Mouse (Mus musculus) intestine, embryonic 16.5 days (tissue): ENCODE measurements around the gene Ate1. TPM values are rescaled to one million over a fixed set of nuclear protein-coding genes. Genes with fewer than 3 reads are reported as not detected.
"Not testable (repeated sequence)": the region's sequence is repeated elsewhere in the genome, so short reads cannot be mapped to it uniquely, and the experiment has no call there.

Source experiments
- ATAC-seq: fragments of 200-750 bp; cut with Nextera tagmentation; 2 replicates; pipeline ENCODE4 v1.8.0; 2017; ENCODE audit warnings: moderate TSS enrichment, moderate library complexity
- H3K27ac ChIP-seq: fragments of 300-500 bp; sonication (generic); 2 replicates; pipeline ENCODE4 v1.5.1; 2014; ENCODE audit warnings: mild to moderate bottlenecking, low read length
- H3K27me3 ChIP-seq: fragments of 300-500 bp; sonication (generic); replicated peaks from 2 replicates; pipeline ENCODE4 v1.6.1; 2014; ENCODE audit warnings: low read length, control low read depth, mixed read lengths; ENCODE audit not compliant: control insufficient read depth, insufficient read depth
- H3K36me3 ChIP-seq: fragments of 300-500 bp; sonication (generic); 2 replicates; pipeline ENCODE4 v1.6.1; 2014; ENCODE audit warnings: low read length, control low read depth; ENCODE audit not compliant: control insufficient read depth, insufficient read depth
- H3K4me1 ChIP-seq: fragments of 300-500 bp; sonication (generic); 2 replicates; pipeline ENCODE4 v1.6.1; 2014; ENCODE audit warnings: low read length, control low read depth, mixed read lengths; ENCODE audit not compliant: control insufficient read depth, insufficient read depth
- H3K4me2 ChIP-seq: fragments of 300-500 bp; sonication (generic); 2 replicates; pipeline ENCODE4 v1.6.1; 2014; ENCODE audit warnings: low read depth, low read length, control low read depth
- H3K4me3 ChIP-seq: fragments of 300-500 bp; sonication (generic); 2 replicates; pipeline ENCODE4 v1.5.1; 2014; ENCODE audit warnings: mild to moderate bottlenecking, low read length
- H3K9ac ChIP-seq: fragments of 300-500 bp; sonication (generic); 2 replicates; pipeline ENCODE4 v1.6.1; 2014; ENCODE audit warnings: low read depth, low read length
- H3K9me3 ChIP-seq: fragments of 300-500 bp; sonication (generic); 2 replicates; pipeline ENCODE4 v1.6.1; 2016; ENCODE audit warnings: low read length, control low read depth; ENCODE audit not compliant: control insufficient read depth
- WGBS: fragments of 180-500 bp; shearing (Covaris S2); extraction: QIAGEN DNeasy Blood & Tissue Kit; methylation state at CpG from one replicate; pipeline ENCODE4 v1.1.7; 2014; 5-methylcytosine and 5-hydroxymethylcytosine counted together
- polyA plus RNA-seq: library from polyadenylated mRNA; unstranded; fragments of >200 nt; fragmentation: Nextera tagmentation; extraction: Ambion mirVana; gene quantifications from 2 replicates; pipeline ENCODE4 v1.2.1, GENCODE M21; 2015

The Ate1 gene
- polyA plus RNA-seq, 1 experiment from 2014 or later = 46.1 TPM

- Histone ChIP-seq H3K9ac (no peak overlapping the region), H3K9me3 (no peaks in the 10 kb centered on the region), H3K4me2 (no peak overlapping the region), H3K36me3 (peaks cover 10% of the 10 kb centered on the region), H3K4me3 (no peak overlapping the region), H3K27ac (no peak overlapping the region), H3K27me3 (no peaks in the 10 kb centered on the region), H3K4me1 (no peaks in the 10 kb centered on the region)
- WGBS = 96% methylated on average over 5 of the region's 5 CpGs
- ATAC-seq = no peak
Observed at GRCm38 (mm10) chr7:130503006-130503405, 17.2 kb downstream of the Ate1 start.

GRCm38 (mm10) chr7:130501499-130501898 is 18.7 kb downstream of the Ate1 start:
- 84% methylated on average over 1 of the region's 1 CpGs for WGBS
- no peak overlapping the region for H3K4me2 ChIP-seq
- no peak overlapping the region for H3K27ac ChIP-seq
- no peak for ATAC-seq
- no peaks in the 10 kb centered on the region for H3K27me3 ChIP-seq
- no peaks in the 10 kb centered on the region for H3K9me3 ChIP-seq
- H3K4me3 ChIP-seq = no peak overlapping the region
- H3K36me3 ChIP-seq = peaks cover 10% of the 10 kb centered on the region
- H3K9ac ChIP-seq = no peak overlapping the region
- no peaks in the 10 kb centered on the region for H3K4me1 ChIP-seq

- H3K9me3 ChIP-seq = no peaks in the 10 kb centered on the region
- H3K27ac ChIP-seq = no peak overlapping the region
- no peak overlapping the region for H3K9ac ChIP-seq
- WGBS = 77% methylated on average over 3 of the region's 3 CpGs
- H3K27me3 ChIP-seq = no peaks in the 10 kb centered on the region
- no peaks in the 10 kb centered on the region; the same call in 1 of the 2 replicates for H3K36me3 ChIP-seq
- H3K4me2 ChIP-seq = no peak overlapping the region
- H3K4me3 ChIP-seq = no peak overlapping the region
- no peaks in the 10 kb centered on the region for H3K4me1 ChIP-seq
- no peak for ATAC-seq
Observed at GRCm38 (mm10) chr7:130493346-130493745, 26.8 kb downstream of the Ate1 start.

DNA sequence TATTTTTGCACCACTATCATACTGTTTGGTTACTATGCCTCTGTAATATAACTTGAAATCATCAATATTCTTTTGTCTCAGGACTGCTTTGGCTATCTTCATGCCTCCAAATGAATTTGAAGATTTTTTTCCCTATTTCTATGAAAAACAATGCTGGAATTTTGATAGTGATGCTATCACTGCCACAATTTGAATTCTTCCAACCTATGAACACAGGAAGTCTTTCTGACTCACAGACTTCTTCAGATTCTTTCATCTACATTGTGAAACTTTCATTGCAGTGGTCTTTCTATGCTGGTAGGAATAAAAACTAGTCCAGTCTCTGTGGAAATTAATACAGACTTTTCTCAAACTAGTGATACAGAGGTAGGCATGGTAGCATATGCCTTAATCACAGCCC is 28.1 kb downstream of the Ate1 start:
- Histone ChIP-seq H3K36me3 (peaks cover 3% of the 10 kb centered on the region; the same call in 1 of the 2 replicates), H3K4me1 (no peaks in the 10 kb centered on the region), H3K4me3 (no peak overlapping the region), H3K9me3 (no peaks in the 10 kb centered on the region), H3K27ac (no peak overlapping the region), H3K9ac (no peak overlapping the region), H3K4me2 (no peak overlapping the region), H3K27me3 (no peaks in the 10 kb centered on the region)
- ATAC-seq = no peak

- not testable (repeated sequence) for ATAC-seq, H3K9me3 ChIP-seq, H3K27ac ChIP-seq, H3K4me1 ChIP-seq, H3K9ac ChIP-seq, H3K4me3 ChIP-seq, H3K36me3 ChIP-seq, H3K4me2 ChIP-seq, H3K27me3 ChIP-seq
- 93% methylated on average over 3 of the region's 3 CpGs for WGBS
Observed at GRCm38 (mm10) chr7:130479003-130479402, 41.2 kb downstream of the Ate1 start.

- Histone ChIP-seq H3K27me3 (no peaks in the 10 kb centered on the region), H3K4me1 (no peaks in the 10 kb centered on the region), H3K4me2 (no peak overlapping the region), H3K9ac (no peak overlapping the region), H3K9me3 (no peaks in the 10 kb centered on the region), H3K27ac (no peak overlapping the region), H3K36me3 (peaks cover 3% of the 10 kb centered on the region; the same call in 1 of the 2 replicates), H3K4me3 (no peak overlapping the region)
- WGBS = 24% methylated on average over 2 of the region's 2 CpGs
- ATAC-seq = peak; percentile 80; the same call in 1 of the 2 replicates
Observed at GRCm38 (mm10) chr7:130475970-130476369, 44.2 kb downstream of the Ate1 start.

DNA sequence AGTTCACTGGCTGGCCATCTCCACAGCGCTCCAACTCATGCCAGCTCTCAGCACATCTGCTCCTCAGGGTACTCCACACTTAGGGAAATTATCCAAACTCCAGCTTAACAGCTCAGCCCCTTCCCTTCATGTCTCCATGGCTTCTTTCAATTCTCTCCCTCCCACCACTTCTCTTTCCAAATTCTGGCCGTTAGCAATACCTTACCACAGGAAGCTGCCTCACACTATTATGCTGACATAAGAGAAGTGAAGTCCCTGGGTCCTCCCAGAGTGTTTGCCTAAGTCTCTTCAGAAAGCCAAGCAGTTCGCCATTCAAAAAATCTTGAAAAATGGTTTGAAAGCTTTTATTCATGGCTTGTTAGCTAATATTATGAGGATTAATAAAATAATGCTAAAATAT is 46.3 kb downstream of the Ate1 start:
- ATAC-seq = no peak
- no peak overlapping the region for H3K27ac ChIP-seq
- 80% methylated on average over 3 of the region's 3 CpGs for WGBS
- H3K4me1 ChIP-seq = no peaks in the 10 kb centered on the region
- H3K36me3 ChIP-seq = no peaks in the 10 kb centered on the region
- H3K9ac ChIP-seq = no peak overlapping the region
- H3K27me3 ChIP-seq = no peaks in the 10 kb centered on the region
- no peaks in the 10 kb centered on the region for H3K9me3 ChIP-seq
- H3K4me2 ChIP-seq = no peak overlapping the region
- H3K4me3 ChIP-seq = no peak overlapping the region

DNA sequence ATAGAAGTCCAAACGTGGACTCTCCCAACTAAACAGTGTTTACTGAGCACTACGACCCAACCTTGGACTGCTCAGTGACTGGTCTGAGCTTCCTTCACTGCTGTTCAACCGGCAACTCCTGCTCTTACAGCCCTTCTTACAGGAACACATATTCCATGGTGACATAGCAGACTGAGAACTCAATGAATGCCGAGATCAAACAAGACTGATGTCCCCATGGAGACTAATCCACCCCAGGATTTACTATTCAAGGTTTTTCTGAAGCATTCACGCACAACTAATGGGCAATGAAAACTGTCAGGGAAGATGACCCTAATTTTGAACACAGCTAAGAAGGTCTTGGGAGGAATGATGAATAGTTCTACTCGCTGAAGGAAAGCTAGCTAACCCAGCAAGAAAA is 47.5 kb downstream of the Ate1 start:
- Histone ChIP-seq H3K4me1 (no peaks in the 10 kb centered on the region), H3K4me3 (no peak overlapping the region), H3K36me3 (no peaks in the 10 kb centered on the region), H3K27ac (no peak overlapping the region), H3K4me2 (no peak overlapping the region), H3K9me3 (no peaks in the 10 kb centered on the region), H3K9ac (no peak overlapping the region), H3K27me3 (no peaks in the 10 kb centered on the region)
- no peak for ATAC-seq
- 66% methylated on average over 6 of the region's 6 CpGs for WGBS

- no peak overlapping the region for H3K27ac ChIP-seq
- no peak overlapping the region for H3K4me2 ChIP-seq
- no peaks in the 10 kb centered on the region for H3K4me1 ChIP-seq
- H3K4me3 ChIP-seq = no peak overlapping the region
- no peaks in the 10 kb centered on the region for H3K9me3 ChIP-seq
- no peak for ATAC-seq
- WGBS = 56% methylated on average over 6 of the region's 6 CpGs
- H3K36me3 ChIP-seq = no peaks in the 10 kb centered on the region
- no peaks in the 10 kb centered on the region for H3K27me3 ChIP-seq
- no peak overlapping the region for H3K9ac ChIP-seq
Observed at GRCm38 (mm10) chr7:130471045-130471444, 49.1 kb downstream of the Ate1 start.

DNA sequence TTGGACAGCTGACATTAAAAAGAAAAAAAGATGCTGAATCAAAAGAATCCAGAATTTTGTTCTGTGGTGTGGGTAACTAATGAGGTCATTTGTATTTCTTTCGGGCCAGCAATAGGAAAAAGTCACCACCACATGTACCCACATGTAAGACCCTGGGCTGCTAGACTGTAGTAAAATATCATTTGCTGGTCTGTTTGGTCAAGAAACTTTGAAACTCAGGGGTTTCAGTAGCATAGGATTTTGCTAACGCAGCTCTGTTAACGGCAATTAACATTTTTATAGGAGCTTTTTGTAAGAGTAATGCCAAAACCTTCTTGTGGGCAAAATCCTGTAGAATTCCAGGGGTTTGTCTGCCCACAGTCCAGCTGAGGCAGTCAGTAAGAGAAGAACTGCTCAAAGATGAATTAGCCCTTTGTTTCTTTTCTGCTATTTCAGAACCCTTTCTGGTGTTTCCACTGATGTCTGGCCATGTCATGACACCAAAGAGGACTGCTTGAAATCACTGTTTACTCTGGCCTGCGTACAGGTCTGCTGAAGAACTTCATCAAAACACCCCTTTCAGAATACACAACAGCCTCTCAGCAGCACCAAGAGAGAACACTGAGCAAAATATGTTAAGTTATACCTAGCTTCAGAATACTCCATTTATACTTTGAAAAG is 64.5 kb downstream of the Ate1 start:
- H3K27ac ChIP-seq = no peak overlapping the region
- no peaks in the 10 kb centered on the region for H3K27me3 ChIP-seq
- H3K4me1 ChIP-seq = no peaks in the 10 kb centered on the region
- 0 out of 2 replicates have a peak, but pooled peaks cover 4% of the 10 kb centered on the region for H3K36me3 ChIP-seq
- H3K9ac ChIP-seq = no peak overlapping the region
- H3K4me3 ChIP-seq = no peak overlapping the region
- H3K9me3 ChIP-seq = no peaks in the 10 kb centered on the region
- ATAC-seq = no peak
- 69% methylated on average over 4 of the region's 4 CpGs for WGBS
- H3K4me2 ChIP-seq = no peak overlapping the region
